Mouse (Mus musculus) lung, adult 2 months (tissue): ENCODE measurements around the gene Kif19a.

Source experiments
- CTCF ChIP-seq: fragments of 200-500 bp; IDR thresholded peaks from 2 replicates; pipeline ENCODE4 v1.5.1; 2011; ENCODE audit warnings: mild to moderate bottlenecking, low read length, control low read depth; ENCODE audit not compliant: insufficient read depth
- POLR2A ChIP-seq: fragments of 200-500 bp; IDR thresholded peaks from 2 replicates; pipeline ENCODE4 v1.6.1; 2011; ENCODE audit warnings: low read depth, mild to moderate bottlenecking, control low read depth, low read length, borderline replicate concordance; ENCODE audit errors: extremely low read depth

DNA sequence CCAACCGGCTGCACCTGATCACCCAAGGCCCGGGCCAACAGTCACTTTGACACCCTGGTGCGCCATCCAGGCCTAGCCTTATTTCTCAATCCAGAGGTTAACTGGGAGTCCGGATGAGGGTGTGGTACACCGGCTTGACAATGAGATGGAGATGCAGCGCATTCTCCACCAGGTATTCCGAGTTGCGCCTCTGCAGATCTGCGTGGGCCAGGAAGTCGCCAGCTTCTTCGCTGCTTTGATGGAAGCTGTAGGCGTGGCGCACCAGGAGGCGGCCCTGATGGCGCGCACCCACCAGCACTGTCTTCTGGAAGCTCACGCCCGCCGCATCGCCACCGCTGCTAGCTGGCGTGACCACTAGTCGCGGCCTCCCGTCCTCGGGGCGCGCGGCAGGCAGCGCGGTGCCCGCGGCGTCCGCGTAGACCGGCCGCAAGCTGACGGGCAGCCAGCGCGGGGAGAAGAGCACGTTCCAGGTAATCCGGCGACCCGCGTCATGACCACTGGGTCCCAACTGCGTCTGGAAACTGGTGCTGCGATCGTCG, 26.2 kb downstream of the Kif19a start:
- no peak for TF ChIP-seq POLR2A
- no peak for TF ChIP-seq CTCF
